Mouse (Mus musculus): Measurements from ENCODE around the gene Etnk2.

Etnk2 gene

GRCm38 (mm10) chr1:133380347-133381065 lies 17.1 kb downstream of the Etnk2 start:
- peak; percentile 24 to 75 for DNase-seq (ENCODE audit: inconsistent age in 2 of 2, low spot score in 1 of 2)

DNA sequence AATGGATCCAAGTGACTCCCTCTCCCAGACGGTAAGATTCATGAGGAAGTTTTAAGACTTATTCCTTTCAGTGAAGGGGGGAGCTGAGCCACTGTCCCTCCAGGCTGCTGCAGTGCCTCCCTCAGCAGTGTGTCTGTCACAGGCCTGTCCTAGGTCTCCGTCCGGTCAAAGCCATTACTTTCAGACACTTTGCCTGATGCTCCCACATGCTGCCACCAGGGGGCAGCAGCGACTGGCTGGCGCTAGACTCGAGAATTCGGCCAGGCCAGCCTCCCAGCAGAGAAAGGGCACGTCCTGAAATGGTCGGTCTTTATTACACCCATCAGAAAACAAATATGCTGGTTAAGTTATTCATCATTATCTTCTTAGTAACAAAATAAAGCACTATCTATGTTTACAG lies 18.6 kb downstream of the Etnk2 start:
- peak in 1 of 2 experiments; percentile 84 for DNase-seq (ENCODE audit: inconsistent age in 2 of 2, low spot score in 1 of 2)

DNA sequence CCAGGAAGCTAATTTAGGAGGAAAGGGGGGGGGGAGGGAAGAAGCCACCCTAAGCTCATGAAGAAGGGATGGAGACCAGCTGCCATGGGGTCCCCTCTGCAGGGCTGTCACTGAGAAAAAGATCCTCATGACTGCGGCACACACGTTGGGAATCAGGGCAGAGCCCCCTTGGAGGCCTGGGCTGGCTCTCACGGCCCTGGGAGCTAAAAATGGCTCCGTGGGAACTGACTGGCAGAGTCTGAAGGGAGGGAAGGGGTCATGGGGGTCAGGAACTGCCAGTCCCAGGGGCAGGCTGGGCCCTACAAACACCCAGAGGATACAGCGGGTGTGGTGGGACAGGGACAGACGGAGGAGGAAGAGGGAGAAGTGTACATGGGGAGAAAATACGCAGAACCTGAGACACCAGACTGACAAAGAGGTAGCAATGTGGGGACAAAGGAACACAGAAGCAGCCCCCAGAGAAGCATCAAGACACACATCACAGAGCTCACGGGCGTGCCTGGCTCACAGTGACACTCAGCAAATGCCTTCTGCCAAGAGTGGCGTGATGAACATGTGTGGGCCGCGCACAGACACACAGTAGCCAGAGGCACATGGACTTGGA lies 19.3 kb downstream of the Etnk2 start:
- peak in 1 of 2 experiments; percentile 32 for DNase-seq (ENCODE audit: inconsistent age in 2 of 2, low spot score in 1 of 2)

DNA sequence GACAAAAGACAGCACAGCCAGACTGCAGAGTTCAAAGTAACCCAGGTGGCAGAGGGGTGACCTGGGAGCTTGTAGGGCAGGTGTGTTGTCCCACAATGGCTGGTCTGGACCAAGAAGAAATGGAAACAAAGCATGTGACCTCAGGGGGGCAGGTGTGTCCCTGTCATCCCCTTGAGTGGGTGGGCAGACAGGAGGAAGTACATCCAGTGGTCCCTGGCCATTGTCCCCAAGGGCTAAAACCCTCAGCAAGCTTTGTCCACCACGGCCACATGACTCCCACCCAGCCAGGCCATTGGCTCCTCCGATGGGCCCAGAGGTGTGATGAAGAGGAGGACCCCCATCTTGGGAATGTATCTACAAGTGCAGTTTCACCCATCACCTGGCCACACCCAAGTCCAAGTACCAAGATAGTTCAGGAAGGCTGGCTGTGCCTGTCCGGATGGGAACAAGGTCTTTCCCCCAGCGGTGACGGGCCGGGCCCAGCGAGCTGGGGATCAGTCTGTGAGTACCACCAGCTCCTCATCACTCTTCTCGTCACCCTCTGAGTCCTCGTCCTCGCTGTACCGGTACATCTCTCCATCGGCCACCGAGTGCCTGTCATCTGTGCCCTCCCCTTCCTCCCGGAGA lies 19.9 kb downstream of the Etnk2 start:
- peak in 1 of 2 experiments; percentile 18 for DNase-seq (ENCODE audit: inconsistent age in 2 of 2, low spot score in 1 of 2)

DNA sequence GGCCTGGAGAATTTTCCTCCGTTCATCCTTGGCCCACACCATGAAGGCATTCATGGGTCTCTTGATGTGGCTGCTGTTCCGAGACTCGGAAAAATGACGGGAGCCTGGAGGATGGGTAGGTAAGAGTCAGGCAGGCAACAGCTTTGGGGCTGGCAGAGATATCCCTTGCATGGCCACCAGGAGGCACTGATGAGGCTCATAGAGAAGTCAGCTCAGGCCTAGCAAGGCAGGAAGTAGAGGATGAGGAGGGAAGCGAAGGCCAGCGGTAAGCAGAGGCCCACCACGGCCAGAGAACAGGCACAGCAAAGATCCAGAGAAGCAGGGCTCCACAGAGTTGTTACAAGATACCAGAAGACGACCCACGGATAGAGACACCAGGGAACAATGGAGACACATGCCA lies 22.1 kb downstream of the Etnk2 start:
- DNase-seq (ENCODE audit: inconsistent age in 2 of 2, low spot score in 1 of 2), result peak; percentile 73 to 90

DNA sequence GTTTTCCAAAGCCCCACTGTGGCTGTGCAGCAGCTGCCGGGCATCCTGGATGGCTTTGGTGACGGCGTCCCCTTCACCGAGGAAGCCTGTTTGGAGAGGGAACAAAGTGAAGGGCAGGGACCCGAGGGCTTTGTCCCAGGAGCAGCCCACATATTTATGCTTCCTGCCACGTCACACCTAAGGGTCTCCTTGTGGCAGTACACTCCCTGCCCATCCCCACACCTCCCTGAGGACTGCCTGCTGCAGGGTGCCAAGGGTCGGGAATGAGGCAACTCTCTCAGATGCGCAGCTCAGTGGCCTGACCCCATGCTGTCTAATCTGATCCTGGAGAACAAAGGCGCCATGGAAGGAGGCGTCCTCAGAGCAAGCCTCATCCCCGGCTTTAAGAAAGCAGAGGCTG lies 22.8 kb downstream of the Etnk2 start:
- DNase-seq (ENCODE audit: inconsistent age in 2 of 2, low spot score in 1 of 2), result no peak

DNA sequence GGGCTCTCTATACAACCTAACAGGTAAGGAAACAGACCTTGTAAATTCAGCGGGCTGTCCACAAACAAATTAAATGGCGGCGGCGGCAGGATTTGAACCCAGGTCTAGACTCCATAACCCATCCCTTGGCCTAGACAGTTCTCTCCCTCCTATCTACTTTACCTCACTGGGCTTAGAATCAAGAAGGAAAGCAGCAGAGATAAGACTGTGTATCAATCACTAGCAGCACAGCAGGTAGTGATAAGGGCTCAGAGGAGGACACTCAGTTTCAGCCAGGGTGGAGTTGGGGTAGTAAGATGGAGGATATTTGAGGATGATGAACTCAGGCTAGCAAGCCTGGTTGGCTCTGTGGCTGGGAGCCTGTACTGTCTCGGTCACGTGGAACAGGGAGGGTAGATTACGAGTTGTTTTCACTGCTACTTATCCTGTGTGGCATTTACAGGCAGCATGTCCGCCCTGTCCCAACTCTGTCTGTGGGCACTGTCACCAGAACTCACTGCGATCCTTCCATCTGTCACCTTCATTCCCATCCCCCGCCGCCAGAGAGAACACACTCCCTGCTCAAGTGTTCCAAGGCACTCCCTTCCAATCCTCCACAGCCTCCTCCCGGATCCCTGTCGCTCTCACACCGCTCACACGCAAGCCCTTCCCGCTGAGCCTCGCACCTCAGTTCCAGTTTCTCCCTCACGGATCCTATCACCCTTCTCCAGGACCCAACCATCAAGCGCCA lies 24.3 kb downstream of the Etnk2 start:
- DNase-seq (ENCODE audit: inconsistent age in 2 of 2, low spot score in 1 of 2), result no peak

GRCm38 (mm10) chr1:133394702-133395101 lies 31.3 kb downstream of the Etnk2 start:
- no peak for DNase-seq (ENCODE audit: inconsistent age in 2 of 2, low spot score in 1 of 2)

DNA sequence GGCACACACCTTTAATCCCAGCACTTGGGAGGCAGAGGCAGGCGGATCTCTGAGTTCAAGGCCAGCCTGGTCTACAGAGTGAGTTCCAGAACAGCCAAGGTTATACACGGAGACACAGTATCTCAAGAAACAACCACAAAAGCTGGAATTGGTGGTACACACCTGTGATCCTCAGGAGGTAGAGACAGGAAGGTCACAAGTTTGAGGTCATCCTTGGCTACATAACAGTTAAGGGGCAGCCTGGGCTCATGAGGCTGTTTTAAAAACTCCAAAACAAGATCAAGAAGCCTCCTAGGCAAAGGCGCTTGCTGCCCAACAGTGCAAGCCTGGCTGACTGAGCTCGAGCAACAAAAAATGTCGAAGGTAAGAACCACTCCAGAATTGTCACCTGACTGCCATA lies 33.3 kb downstream of the Etnk2 start:
- no peak for DNase-seq (ENCODE audit: inconsistent age in 2 of 2, low spot score in 1 of 2)

- no peak for DNase-seq (ENCODE audit: inconsistent age in 2 of 2, low spot score in 1 of 2)
Observed at GRCm38 (mm10) chr1:133397094-133397482, 33.7 kb downstream of the Etnk2 start.

DNA sequence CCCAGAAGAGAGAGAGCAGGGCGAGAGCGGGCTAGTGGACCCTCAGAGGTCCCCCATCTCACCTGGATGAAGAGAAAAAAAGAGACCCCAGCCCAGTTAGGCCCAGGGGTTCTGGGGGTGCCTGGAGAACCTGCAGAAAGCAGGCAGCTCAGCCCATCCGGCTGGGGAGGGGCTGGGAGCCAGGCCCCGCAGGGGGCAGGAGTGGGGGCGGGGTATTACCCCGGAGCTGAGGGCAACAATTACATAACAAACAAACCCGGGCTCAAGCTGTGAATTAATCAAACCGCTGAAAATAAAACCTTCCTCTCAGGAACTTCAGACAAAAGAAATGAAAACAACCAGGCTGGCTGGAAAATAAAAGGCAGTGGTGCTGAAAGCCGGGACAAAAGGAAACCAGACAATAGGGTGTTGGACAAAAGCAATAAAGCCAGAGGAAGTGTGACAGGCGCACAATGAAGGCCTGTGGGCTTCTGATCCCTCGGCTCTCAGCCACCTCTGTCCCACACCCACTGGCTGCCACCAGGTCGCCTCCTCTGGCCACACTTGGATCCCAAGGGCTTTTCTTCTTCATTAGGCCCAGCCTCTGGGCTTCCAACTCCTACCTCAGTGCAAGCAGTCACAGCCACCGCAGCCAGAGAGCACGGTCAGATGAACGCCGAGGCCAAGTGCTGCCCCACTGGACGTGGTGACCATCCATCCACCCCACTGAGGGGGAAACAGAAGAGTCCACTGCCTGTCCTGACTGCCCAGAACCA lies 34.3 kb downstream of the Etnk2 start:
- peak in 1 of 2 experiments; percentile 40 for DNase-seq (ENCODE audit: inconsistent age in 2 of 2, low spot score in 1 of 2)

- DNase-seq (ENCODE audit: inconsistent age in 2 of 2, low spot score in 1 of 2), result peak in 1 of 2 experiments; percentile 45
Observed at GRCm38 (mm10) chr1:133400014-133400725, 36.8 kb downstream of the Etnk2 start.

DNA sequence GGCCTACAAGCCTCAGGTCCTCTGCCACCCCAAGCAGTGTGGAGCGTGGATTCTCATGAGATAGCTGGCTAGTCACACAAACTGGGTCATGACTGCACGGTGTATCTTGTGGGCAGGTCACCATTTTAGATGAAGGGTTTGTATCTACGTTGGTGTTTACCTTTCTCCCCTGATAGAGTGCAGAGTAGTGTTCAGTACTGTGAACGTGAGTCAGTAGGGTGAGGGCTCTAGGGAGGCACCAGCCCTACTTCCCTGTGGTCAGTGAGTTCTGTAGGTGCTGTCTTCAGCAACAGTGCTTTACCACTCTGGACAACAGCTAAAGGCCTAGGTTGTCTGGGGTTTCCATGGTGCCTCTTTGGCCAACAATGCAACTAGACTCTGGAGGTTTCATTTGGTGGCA lies 40.6 kb downstream of the Etnk2 start:
- DNase-seq (ENCODE audit: inconsistent age in 2 of 2, low spot score in 1 of 2), result no peak

DNA sequence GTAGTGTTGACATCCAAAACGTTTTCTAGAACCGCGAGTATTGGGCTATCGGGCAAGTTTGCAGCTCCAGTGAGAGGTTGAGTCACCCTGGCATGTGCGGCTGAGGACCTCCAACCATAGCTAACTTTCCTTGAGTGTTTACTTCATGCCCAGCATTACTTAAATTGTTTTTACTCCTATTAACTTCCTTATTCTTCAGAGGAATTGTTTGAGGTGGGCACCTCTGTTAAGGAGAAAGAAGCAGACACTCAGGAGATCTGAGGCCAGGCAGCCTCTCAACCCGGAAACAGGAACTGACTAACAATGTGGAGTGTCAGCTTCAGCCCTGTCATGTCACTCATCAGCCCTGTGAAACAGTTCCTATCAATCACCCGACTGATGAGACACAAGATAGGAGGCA lies 43.2 kb downstream of the Etnk2 start:
- no peak for DNase-seq (ENCODE audit: inconsistent age in 2 of 2, low spot score in 1 of 2)

- no peak for DNase-seq (ENCODE audit: inconsistent age in 2 of 2, low spot score in 1 of 2)
Observed at GRCm38 (mm10) chr1:133407436-133407835, 44.1 kb downstream of the Etnk2 start.

DNA sequence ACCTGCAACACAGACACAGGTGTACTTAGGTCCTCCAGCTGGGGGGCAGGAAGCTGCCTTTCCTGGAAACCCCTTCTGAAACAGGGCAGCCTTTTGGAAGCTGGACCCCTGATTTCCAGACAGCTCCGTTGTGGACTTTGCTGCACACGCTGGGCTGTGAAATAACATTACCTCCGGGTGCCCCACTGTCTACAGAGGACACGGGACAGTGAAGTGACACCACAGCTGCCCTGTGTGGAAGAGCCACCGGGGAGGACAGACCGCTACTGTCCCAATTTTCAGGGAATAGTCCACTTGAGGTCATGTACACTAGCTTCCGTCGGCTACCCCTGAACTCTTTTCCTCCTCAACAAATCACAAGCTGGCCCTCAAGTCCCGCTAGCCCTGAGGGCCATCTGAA lies 44.9 kb downstream of the Etnk2 start:
- DNase-seq (ENCODE audit: inconsistent age in 2 of 2, low spot score in 1 of 2), result no peak

DNA sequence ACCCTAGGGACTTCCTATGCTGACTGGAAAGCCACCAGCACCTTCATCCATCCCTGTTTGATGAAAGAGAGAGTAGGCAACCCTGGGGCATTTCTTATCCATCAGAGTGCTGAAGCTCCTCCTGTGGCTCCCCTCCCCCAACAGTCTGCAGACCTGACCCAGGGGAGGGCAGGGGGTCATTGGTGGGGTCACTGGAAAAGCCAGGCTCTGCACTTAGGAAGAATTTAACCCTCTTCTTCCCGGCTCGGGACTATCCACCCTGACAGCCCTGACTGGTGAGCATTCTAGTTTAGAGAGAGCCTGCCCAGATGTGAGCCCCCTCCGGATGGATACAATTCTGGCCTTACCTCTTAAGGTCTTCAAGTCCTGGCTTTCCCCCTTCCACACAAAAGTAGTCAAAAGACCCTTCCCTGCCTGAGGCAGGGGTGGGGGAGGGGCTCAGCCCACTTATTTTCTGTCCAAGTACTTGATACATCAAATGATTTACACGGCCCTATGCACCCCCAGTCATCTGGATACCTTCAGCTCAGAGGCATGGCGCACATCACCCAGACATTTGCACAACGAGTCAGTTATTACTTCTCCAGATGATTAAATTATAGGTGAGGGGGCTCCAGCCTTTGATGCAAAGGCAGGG lies 45.6 kb downstream of the Etnk2 start:
- DNase-seq (ENCODE audit: inconsistent age in 2 of 2, low spot score in 1 of 2), result no peak

DNA sequence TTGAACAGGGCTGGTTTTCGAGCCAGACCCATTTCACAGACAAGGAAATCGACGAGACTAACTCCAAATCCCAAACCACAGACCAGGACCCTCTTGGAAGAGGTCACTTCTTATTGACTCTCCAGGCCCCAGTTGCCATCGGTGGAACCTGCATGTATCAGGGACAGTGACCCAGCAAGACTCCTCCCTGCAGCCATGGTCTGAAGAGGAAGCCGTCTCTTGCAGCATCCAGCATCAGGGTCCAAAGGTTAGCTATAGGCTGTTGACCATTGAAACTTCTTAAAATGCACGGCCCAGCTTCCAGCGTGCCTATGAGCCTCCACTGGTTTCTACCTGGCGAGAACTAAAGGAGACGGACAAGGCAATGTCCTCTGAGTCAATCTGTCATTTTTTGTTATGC lies 46.4 kb downstream of the Etnk2 start:
- DNase-seq (ENCODE audit: inconsistent age in 2 of 2, low spot score in 1 of 2), result no peak

GRCm38 (mm10) chr1:133411506-133412147 lies 48.3 kb downstream of the Etnk2 start:
- no peak for DNase-seq (ENCODE audit: inconsistent age in 2 of 2, low spot score in 1 of 2)

All from adrenal gland, adult (tissue).